Mouse (Mus musculus): ENCODE measurements at regions not wholly inside any gene's neighbourhood (a gene's known extent, or its start where the extent isn't known, plus 50 kb on each side); places are given as distances from the start of the nearest gene placed in this dataset.

- Histone ChIP-seq H3K9ac (ENCODE audit: low read length) (no peak overlapping the region), H3K9me3 (ENCODE audit: control insufficient read depth, low read length) (no peaks in the 10 kb centered on the region), H3K4me1 (replicated peaks; ENCODE audit: control insufficient read depth, insufficient read depth, low read length) (no peaks in the 10 kb centered on the region), H3K4me3 (ENCODE audit: low read length) (no peak overlapping the region), H3K36me3 (ENCODE audit: control insufficient read depth, insufficient read depth, low read length) (no peaks in the 10 kb centered on the region), H3K27me3 (ENCODE audit: control insufficient read depth, insufficient read depth, low read depth, low read length) (no peaks in the 10 kb centered on the region), H3K4me2 (ENCODE audit: low read depth, low read length) (no peak overlapping the region), H3K27ac (ENCODE audit: low read length) (no peak overlapping the region)
- ATAC-seq (ENCODE audit: low read depth), result no peak
- WGBS, result 39% methylated on average over 5 of the region's 5 CpGs
These were observed 867.1 kb upstream of the Slit2 start for GRCm38 (mm10) chr5:47115882-47116281.

DNA sequence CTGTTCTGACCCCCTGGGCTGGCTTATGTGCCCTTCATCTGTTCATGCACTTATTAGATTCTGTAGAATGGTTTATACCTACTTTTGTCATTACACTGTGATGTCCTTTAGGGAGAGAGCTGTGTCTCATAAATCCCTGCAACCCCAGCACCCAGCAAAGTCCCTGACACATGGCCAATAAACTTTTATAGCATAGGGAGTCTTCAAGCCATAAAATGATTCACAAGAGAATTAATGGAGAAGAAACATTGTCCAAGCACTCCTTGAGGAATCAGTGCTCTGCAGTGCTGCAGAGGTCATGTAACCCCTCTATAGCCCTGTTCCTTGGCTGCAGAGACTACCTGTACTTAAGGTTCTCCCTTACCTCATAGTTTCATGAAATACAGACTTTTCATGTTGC lies 887.2 kb upstream of the Slit2 start:
- Histone ChIP-seq H3K27me3 (ENCODE audit: control insufficient read depth, insufficient read depth, low read depth, low read length) (no peaks in the 10 kb centered on the region), H3K4me1 (replicated peaks; ENCODE audit: control insufficient read depth, insufficient read depth, low read length) (no peaks in the 10 kb centered on the region), H3K4me3 (ENCODE audit: low read length) (no peak overlapping the region), H3K27ac (ENCODE audit: low read length) (no peak overlapping the region), H3K4me2 (ENCODE audit: low read depth, low read length) (no peak overlapping the region), H3K36me3 (ENCODE audit: control insufficient read depth, insufficient read depth, low read length) (no peaks in the 10 kb centered on the region), H3K9me3 (ENCODE audit: control insufficient read depth, low read length) (no peaks in the 10 kb centered on the region), H3K9ac (ENCODE audit: low read length) (no peak overlapping the region)
- no peak for ATAC-seq (ENCODE audit: low read depth)

DNA sequence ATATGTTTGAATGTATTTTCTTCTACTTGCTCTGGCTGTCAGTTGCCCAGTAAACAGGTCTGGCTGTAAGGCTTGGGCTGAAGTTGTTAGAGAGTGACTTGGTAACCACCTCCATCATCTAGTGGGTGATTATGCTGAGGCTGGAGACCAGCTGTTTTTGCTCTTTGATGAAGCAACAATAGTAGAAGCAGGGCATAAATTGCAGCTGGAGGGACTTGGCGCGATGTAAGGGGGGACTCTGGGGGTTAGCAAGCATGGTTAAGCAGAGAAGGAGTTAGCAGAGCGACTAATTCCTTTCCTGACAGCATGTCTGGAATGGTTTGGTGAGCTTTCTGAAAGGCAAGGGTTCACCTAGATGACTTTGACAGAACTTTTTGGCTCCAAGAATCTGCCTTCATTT lies 930.0 kb upstream of the Slit2 start:
- no peak overlapping the region for H3K4me3 ChIP-seq (ENCODE audit: low read length)
- peak; percentile 52; the same call in 1 of the 2 replicates for ATAC-seq (ENCODE audit: low read depth)
- H3K4me2 ChIP-seq (ENCODE audit: low read depth, low read length), result no peak overlapping the region
- H3K9me3 ChIP-seq (ENCODE audit: control insufficient read depth, low read length), result no peaks in the 10 kb centered on the region
- no peak overlapping the region for H3K9ac ChIP-seq (ENCODE audit: low read length)
- H3K36me3 ChIP-seq (ENCODE audit: control insufficient read depth, insufficient read depth, low read length), result no peaks in the 10 kb centered on the region
- H3K27ac ChIP-seq (ENCODE audit: low read length), result no peak overlapping the region
- 52% methylated on average over 3 of the region's 3 CpGs for WGBS
- no peaks in the 10 kb centered on the region for H3K4me1 ChIP-seq (replicated peaks; ENCODE audit: control insufficient read depth, insufficient read depth, low read length)
- no peaks in the 10 kb centered on the region for H3K27me3 ChIP-seq (ENCODE audit: control insufficient read depth, insufficient read depth, low read depth, low read length)

GRCm38 (mm10) chr5:47036752-47037151 lies 946.2 kb upstream of the Slit2 start:
- H3K36me3 ChIP-seq (ENCODE audit: control insufficient read depth, insufficient read depth, low read length), result no peaks in the 10 kb centered on the region
- H3K9ac ChIP-seq (ENCODE audit: low read length), result no peak overlapping the region
- no peaks in the 10 kb centered on the region for H3K9me3 ChIP-seq (ENCODE audit: control insufficient read depth, low read length)
- no peak overlapping the region for H3K27ac ChIP-seq (ENCODE audit: low read length)
- no peak for ATAC-seq (ENCODE audit: low read depth)
- 23% methylated on average over 1 of the region's 1 CpGs for WGBS
- H3K27me3 ChIP-seq (ENCODE audit: control insufficient read depth, insufficient read depth, low read depth, low read length), result no peaks in the 10 kb centered on the region
- 0 out of 2 replicates have a peak, but pooled peaks cover 3% of the 10 kb centered on the region for H3K4me1 ChIP-seq (replicated peaks; ENCODE audit: control insufficient read depth, insufficient read depth, low read length)
- no peak overlapping the region for H3K4me2 ChIP-seq (ENCODE audit: low read depth, low read length)
- H3K4me3 ChIP-seq (ENCODE audit: low read length), result no peak overlapping the region

DNA sequence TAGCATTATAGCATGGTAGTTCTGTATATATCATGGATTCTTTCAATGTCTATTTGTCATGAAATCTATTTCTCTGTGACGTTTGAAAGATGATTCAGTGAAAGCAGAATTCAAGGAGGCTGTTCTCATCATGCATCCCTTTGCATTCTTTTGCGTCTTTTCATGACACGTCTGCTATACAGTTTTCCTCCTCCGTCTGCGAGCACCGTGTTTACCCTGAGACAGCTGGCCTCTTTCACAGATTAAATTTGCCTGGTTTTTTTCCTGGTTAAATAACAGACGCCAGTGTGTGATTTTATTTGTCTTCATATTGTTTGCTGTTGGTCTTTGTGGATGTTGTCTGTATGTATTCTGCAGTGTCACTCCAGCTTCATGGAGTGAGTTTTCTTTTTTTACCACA lies 948.9 kb upstream of the Slit2 start:
- H3K9ac ChIP-seq (ENCODE audit: low read length), result no peak overlapping the region
- no peaks in the 10 kb centered on the region for H3K36me3 ChIP-seq (ENCODE audit: control insufficient read depth, insufficient read depth, low read length)
- 35% methylated on average over 7 of the region's 7 CpGs for WGBS
- H3K9me3 ChIP-seq (ENCODE audit: control insufficient read depth, low read length), result no peaks in the 10 kb centered on the region
- H3K4me2 ChIP-seq (ENCODE audit: low read depth, low read length), result no peak overlapping the region
- H3K27ac ChIP-seq (ENCODE audit: low read length), result no peak overlapping the region
- 0 out of 2 replicates have a peak, but pooled peaks cover 3% of the 10 kb centered on the region for H3K4me1 ChIP-seq (replicated peaks; ENCODE audit: control insufficient read depth, insufficient read depth, low read length)
- no peak overlapping the region for H3K4me3 ChIP-seq (ENCODE audit: low read length)
- no peak for ATAC-seq (ENCODE audit: low read depth)
- H3K27me3 ChIP-seq (ENCODE audit: control insufficient read depth, insufficient read depth, low read depth, low read length), result no peaks in the 10 kb centered on the region

- Histone ChIP-seq H3K27me3 (ENCODE audit: control insufficient read depth, insufficient read depth, low read depth, low read length) (no peaks in the 10 kb centered on the region), H3K4me2 (ENCODE audit: low read depth, low read length) (no peak overlapping the region), H3K9ac (ENCODE audit: low read length) (no peak overlapping the region), H3K36me3 (ENCODE audit: control insufficient read depth, insufficient read depth, low read length) (no peaks in the 10 kb centered on the region), H3K4me3 (ENCODE audit: low read length) (no peak overlapping the region), H3K4me1 (replicated peaks; ENCODE audit: control insufficient read depth, insufficient read depth, low read length) (no peaks in the 10 kb centered on the region), H3K9me3 (ENCODE audit: control insufficient read depth, low read length) (no peaks in the 10 kb centered on the region), H3K27ac (ENCODE audit: low read length) (no peak overlapping the region)
- ATAC-seq (ENCODE audit: low read depth), result no peak
These were observed 968.6 kb upstream of the Slit2 start for GRCm38 (mm10) chr5:47014351-47014750.

- Histone ChIP-seq H3K9me3 (ENCODE audit: control insufficient read depth, low read length) (no peaks in the 10 kb centered on the region), H3K4me3 (ENCODE audit: low read length) (no peak overlapping the region), H3K9ac (ENCODE audit: low read length) (no peak overlapping the region), H3K36me3 (ENCODE audit: control insufficient read depth, insufficient read depth, low read length) (no peaks in the 10 kb centered on the region), H3K27me3 (ENCODE audit: control insufficient read depth, insufficient read depth, low read depth, low read length) (no peaks in the 10 kb centered on the region), H3K4me1 (replicated peaks; ENCODE audit: control insufficient read depth, insufficient read depth, low read length) (0 out of 2 replicates have a peak, but pooled peaks cover 2% of the 10 kb centered on the region), H3K4me2 (ENCODE audit: low read depth, low read length) (no peak overlapping the region), H3K27ac (ENCODE audit: low read length) (peak overlapping the region; percentile 31; the same call in 1 of the 2 replicates)
- ATAC-seq (ENCODE audit: low read depth), result peak; percentile 92
- 32% methylated on average over 4 of the region's 4 CpGs for WGBS
These were observed 990.4 kb upstream of the Slit2 start for GRCm38 (mm10) chr5:46992557-46992956.

- Histone ChIP-seq H3K4me2 (ENCODE audit: low read depth, low read length) (no peak overlapping the region), H3K27me3 (ENCODE audit: control insufficient read depth, insufficient read depth, low read depth, low read length) (no peaks in the 10 kb centered on the region), H3K4me3 (ENCODE audit: low read length) (no peak overlapping the region), H3K9me3 (ENCODE audit: control insufficient read depth, low read length) (no peaks in the 10 kb centered on the region), H3K9ac (ENCODE audit: low read length) (no peak overlapping the region), H3K27ac (ENCODE audit: low read length) (no peak overlapping the region), H3K36me3 (ENCODE audit: control insufficient read depth, insufficient read depth, low read length) (no peaks in the 10 kb centered on the region), H3K4me1 (replicated peaks; ENCODE audit: control insufficient read depth, insufficient read depth, low read length) (0 out of 2 replicates have a peak, but pooled peaks cover 2% of the 10 kb centered on the region)
- no peak for ATAC-seq (ENCODE audit: low read depth)
- 72% methylated on average over 2 of the region's 2 CpGs for WGBS
These were observed 996.4 kb upstream of the Slit2 start for GRCm38 (mm10) chr5:46986519-46986918.

- Histone ChIP-seq H3K27ac (ENCODE audit: low read length) (no peak overlapping the region), H3K4me3 (ENCODE audit: low read length) (no peak overlapping the region), H3K9ac (ENCODE audit: low read length) (no peak overlapping the region), H3K4me1 (replicated peaks; ENCODE audit: control insufficient read depth, insufficient read depth, low read length) (no peaks in the 10 kb centered on the region), H3K9me3 (ENCODE audit: control insufficient read depth, low read length) (no peaks in the 10 kb centered on the region), H3K27me3 (ENCODE audit: control insufficient read depth, insufficient read depth, low read depth, low read length) (no peaks in the 10 kb centered on the region), H3K4me2 (ENCODE audit: low read depth, low read length) (no peak overlapping the region), H3K36me3 (ENCODE audit: control insufficient read depth, insufficient read depth, low read length) (no peaks in the 10 kb centered on the region)
- 70% methylated on average over 2 of the region's 2 CpGs for WGBS
- ATAC-seq (ENCODE audit: low read depth), result no peak
These were observed 1002.6 kb upstream of the Slit2 start for GRCm38 (mm10) chr5:46980326-46980725.

GRCm38 (mm10) chr5:46968870-46969436 lies 1014.0 kb upstream of the Slit2 start:
- no peak overlapping the region for H3K27ac ChIP-seq (ENCODE audit: low read length)
- H3K9me3 ChIP-seq (ENCODE audit: control insufficient read depth, low read length), result no peaks in the 10 kb centered on the region
- 69% methylated on average over 5 of the region's 5 CpGs for WGBS
- H3K4me1 ChIP-seq (replicated peaks; ENCODE audit: control insufficient read depth, insufficient read depth, low read length), result no peaks in the 10 kb centered on the region
- H3K27me3 ChIP-seq (ENCODE audit: control insufficient read depth, insufficient read depth, low read depth, low read length), result no peaks in the 10 kb centered on the region
- ATAC-seq (ENCODE audit: low read depth), result no peak
- no peak overlapping the region for H3K4me2 ChIP-seq (ENCODE audit: low read depth, low read length)
- H3K36me3 ChIP-seq (ENCODE audit: control insufficient read depth, insufficient read depth, low read length), result no peaks in the 10 kb centered on the region
- H3K4me3 ChIP-seq (ENCODE audit: low read length), result no peak overlapping the region
- H3K9ac ChIP-seq (ENCODE audit: low read length), result no peak overlapping the region
